Mouse (Mus musculus) right cerebral cortex, postnatal 10 days (tissue): ENCODE data around the gene Snap47.
"Not testable (repeated sequence)": the region's sequence is repeated elsewhere in the genome, so short reads cannot be mapped to it uniquely, and the experiment has no call there.

Experiments
- DNase-seq, 2 experiments: peaks; one replicate each; pipeline ENCODE4 v3.0.0; 2021; ENCODE audit warnings: low spot score in 2 of 2

Snap47 gene

DNA sequence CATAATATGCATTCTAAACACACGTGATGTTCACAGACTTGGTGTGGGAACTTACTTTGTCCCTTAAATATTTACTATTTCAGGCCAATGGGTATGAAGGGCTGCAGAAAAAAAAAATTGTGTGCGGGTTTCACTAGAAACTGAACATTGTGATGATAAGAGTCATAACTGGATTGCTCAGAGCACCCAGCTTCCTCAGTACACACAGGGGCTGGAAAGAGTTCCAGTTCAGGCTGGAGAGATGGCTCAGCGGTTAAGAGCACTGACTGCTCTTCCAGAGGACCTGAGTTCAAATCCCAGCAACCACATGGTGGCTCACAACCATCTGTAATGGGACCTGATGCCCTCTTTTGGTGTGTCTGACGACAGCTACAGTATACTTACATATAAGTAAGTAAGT, 83.0 kb downstream of the Snap47 start:
- DNase-seq: not testable (repeated sequence)

DNA sequence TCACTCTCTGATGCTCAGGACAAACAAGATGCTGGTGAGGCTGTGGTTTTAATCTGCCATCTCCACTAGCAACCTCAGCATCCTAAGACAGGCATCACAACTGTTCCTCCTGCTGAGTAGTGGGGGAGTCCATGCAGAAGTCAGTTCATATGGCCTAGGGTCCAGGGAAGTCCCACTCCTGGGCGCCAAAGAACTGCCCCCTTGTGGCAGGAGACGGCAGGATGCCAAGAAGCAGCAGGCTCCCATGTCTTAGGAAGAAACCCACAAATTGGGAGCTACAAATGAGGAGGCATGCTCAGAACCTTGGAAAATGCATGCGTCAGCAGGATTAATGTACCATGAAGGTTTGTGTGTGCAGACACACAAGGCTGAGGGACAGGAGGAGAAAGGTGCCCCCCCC, 84.4 kb downstream of the Snap47 start:
- no peak for DNase-seq

DNA sequence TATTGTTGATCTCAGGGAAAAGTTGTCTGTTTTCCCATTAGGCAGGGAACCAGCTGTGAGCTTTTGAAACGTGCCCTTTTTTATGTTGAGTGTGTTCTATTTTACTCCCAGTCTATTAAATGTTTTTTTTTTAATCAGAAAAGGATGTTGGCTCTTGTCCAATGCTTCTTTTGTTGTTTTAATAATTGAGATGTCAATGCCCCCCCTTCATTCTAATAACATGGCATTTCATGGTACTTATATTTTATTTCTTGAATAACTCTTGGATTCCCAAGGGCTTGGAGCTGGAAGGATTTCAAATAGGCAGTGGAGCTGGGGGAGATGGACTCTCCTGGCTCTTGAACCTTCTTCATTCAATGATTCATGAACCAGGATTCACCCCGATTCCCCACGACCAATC, 85.0 kb downstream of the Snap47 start:
- no peak for DNase-seq

DNA sequence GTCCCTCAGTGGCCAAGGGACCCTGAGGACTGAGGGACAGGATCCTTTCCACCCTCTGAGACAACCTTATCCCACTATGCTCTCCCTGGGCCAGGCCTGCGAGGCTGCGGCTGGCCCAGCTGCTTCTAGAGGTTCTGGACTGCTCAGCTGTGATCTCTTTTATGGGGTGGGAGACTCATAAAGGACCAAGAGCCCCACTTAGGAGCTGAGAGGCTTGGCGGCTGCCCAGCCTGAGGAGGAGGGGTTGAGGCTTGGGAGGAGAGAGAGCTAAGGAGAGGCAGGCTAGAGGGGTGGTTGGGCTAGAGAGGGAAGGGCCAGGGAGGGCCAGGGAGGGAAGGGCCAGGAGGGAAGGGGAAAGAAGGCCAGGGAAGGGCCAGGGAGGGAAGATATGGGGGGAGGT, 86.6 kb downstream of the Snap47 start:
- DNase-seq: no peak

DNA sequence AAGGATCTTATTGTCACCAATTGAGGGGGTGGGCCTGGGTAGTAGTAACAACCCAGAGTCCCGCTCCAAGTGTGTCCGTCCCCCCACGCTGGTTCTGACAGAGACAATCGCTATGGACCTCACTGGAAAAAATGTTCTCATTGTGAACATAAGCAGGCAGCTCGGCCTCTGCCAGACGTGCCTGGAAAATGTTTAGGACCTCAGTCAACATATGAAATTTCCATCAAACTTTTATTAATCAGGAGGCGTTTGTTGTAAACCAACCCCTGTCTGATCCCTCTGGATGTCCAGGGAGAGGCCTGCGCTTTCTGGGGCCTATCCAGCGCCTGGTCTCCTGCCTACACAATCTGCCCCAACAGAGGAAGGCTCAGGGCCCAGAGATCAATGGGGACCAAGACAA, 87.0 kb downstream of the Snap47 start:
- no peak for DNase-seq

DNA sequence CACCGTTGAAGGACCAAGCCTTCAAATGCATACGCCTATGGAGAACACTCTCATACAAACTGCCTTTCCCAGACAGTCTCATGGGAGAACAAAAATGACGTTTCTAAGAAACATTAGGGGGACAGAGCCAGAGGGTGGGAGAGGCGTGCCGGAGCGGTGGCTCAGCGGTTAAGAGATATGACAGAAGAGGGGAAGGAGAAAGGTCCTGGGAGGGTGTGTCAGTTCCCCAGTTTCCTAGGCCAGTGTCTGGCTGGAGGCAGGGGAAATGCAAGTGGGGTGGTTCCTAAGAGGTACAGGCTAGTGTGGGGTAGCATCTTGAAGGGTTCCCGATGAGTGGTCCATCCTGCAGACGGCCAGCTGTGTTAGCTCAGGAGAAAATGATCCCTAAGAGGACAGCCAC, 89.7 kb downstream of the Snap47 start:
- DNase-seq: no peak
